Mouse (Mus musculus) adrenal gland, adult 10 weeks (tissue): ENCODE measurements around the gene Sbpl. TPM values are rescaled to one million over a fixed set of nuclear protein-coding genes. Genes with fewer than 3 reads are reported as not detected.

Experiments
- polyA plus RNA-seq: library from polyadenylated mRNA; stranded (reverse); fragments of 350-450 nt; fragmentation: Illumina TruSeq; extraction: RNeasy Lipid Tissue Mini Kit (QIAGEN cat#74804); gene quantifications from one replicate; pipeline ENCODE4 v1.2.3, GENCODE M21; 2014; ENCODE audit warnings: low read depth, low replicate concordance

Gene Sbpl
- not detected for polyA plus RNA-seq

DNA sequence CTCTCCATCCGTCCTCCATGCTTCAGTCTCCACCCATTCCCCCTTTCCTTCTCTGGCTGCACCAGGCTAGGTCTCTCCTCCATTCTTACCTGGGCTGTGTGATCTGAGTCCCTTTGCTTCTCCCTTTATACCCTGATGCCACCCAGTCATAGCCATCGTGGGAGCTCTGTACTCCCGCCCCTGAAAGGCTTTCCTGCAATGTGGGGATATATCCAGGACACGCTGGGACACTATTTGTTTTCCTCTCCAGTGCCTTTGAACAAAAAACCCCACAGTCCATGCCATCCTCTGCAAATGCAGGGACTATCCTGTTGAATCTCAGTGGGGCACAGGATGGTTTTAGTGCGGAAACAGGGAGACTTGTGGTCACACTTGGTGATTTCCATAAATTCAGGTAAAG, at the start of gene Sbpl:
Sbpl (minus strand) TSS at position 101 of the 400 bp plus-strand sequence.

GRCm38 (mm10) chr17:23997901-23998300, 42.8 kb upstream of the Sbpl start, which contains the start of gene Prss22:
Gene Prss22, minus strand, starts transcription at chr17:23998100.

GRCm38 (mm10) chr17:23980297-23980909, 25.3 kb upstream of the Sbpl start, which contains the start of gene Prss30:
Gene Prss30, minus strand, starts transcription at chr17:23980566.

GRCm38 (mm10) chr17:23941372-23941771, 13.7 kb downstream of the Sbpl start, which contains the start of gene Sbp:
Gene Sbp, plus strand, starts transcription at chr17:23941672.

DNA sequence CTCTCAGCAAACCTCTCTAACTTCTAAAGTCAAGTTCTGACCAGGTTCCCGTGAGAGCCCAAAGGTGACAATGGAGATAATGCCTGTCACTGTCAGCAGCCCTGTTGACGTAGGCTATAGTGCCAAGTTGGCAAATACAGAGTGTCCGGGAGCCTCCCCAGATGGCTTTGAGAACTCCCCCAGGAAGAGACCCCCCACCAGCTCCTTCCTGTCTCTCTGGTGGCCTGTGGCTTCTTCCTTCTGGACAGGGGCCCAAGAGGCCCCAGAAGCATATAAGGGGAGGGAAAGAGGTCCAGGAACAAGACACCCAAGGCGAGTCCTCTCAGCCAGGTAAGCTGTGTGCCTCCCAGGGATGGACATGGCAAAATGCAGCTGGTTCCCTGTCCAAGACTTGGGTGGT, 37.9 kb downstream of the Sbpl start, which contains the start of gene Dcpp3:
Dcpp3 (plus strand) TSS at position 301 of the 400 bp plus-strand sequence.

Other genes with a start within 250 kb of the Sbpl start
- 0.58 TPM for gene 1520401A03Rik, start 232.5 kb downstream of the Sbpl start, polyA plus RNA-seq
- gene Pkmyt1, start 228.9 kb downstream of the Sbpl start, polyA plus RNA-seq: not detected
- gene Paqr4, start 214.4 kb downstream of the Sbpl start, polyA plus RNA-seq: 3.3 TPM
- not detected for gene Kremen2, start 209.4 kb downstream of the Sbpl start, polyA plus RNA-seq
- gene Flywch1, start 183.7 kb downstream of the Sbpl start, polyA plus RNA-seq: 1.2 TPM
- 1.0 TPM for gene Flywch2, start 169.2 kb downstream of the Sbpl start, polyA plus RNA-seq
- gene Srrm2, start 164.7 kb downstream of the Sbpl start, polyA plus RNA-seq: 189 TPM
- 32.6 TPM for gene Elob, start 126.1 kb downstream of the Sbpl start, polyA plus RNA-seq
- gene Prss33, start 119.2 kb downstream of the Sbpl start, polyA plus RNA-seq: not detected
- gene Prss32, start 111.4 kb downstream of the Sbpl start, polyA plus RNA-seq: not detected
- gene Prss41, start 111.1 kb downstream of the Sbpl start, polyA plus RNA-seq: not detected
- gene Prss21, start 87.2 kb downstream of the Sbpl start, polyA plus RNA-seq: not detected
- gene Dcpp1, start 74.4 kb downstream of the Sbpl start, polyA plus RNA-seq: not detected
- gene Dcpp2, start 74.4 kb downstream of the Sbpl start, polyA plus RNA-seq: not detected
- not detected for gene Dcpp3, start 37.8 kb downstream of the Sbpl start, polyA plus RNA-seq
- gene Sbp, start 13.6 kb downstream of the Sbpl start, polyA plus RNA-seq: not detected
- gene Prss30, start 25.3 kb upstream of the Sbpl start, polyA plus RNA-seq: not detected
- not detected for gene Prss22, start 42.8 kb upstream of the Sbpl start, polyA plus RNA-seq
- gene Prss27, start 82.9 kb upstream of the Sbpl start, polyA plus RNA-seq: not detected
- gene Kctd5, start 118.2 kb upstream of the Sbpl start, polyA plus RNA-seq: 26.7 TPM
- gene Pdpk1, start 195.7 kb upstream of the Sbpl start, polyA plus RNA-seq: 57.8 TPM
- gene Amdhd2, start 208.5 kb upstream of the Sbpl start, polyA plus RNA-seq: not detected
- 78.0 TPM for gene Atp6v0c, start 214.4 kb upstream of the Sbpl start, polyA plus RNA-seq